Mouse (Mus musculus): ENCODE measurements around the gene Lrmda.

Lrmda gene

GRCm38 (mm10) chr14:22019252-22019948 is at the start of gene Lrmda:
Lrmda (plus strand) TSS chr14:22019712.
- peak; percentile 57 to 63 for DNase-seq (ENCODE audit: low spot score in 2 of 2)

DNA sequence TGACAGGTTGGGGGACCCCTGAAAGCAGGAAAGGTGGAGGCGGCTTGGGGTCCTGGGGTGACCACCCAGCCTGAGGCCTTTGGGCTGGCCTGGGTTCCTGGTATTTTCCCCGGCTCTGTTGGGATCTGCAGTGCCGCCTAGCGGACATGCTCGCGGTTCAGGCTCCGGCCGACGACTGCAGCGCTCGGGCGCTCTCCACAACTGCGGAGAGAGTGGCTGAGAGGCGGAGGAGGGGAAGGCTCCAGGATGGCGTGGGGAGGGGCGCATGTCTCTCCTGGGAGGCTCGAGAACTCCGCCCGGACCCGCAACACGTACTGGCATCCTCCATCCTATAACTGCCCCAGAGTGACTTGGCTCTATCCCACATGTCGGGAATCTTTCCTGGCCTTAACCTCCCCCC is 38.0 kb upstream of the Lrmda start:
- DNase-seq (ENCODE audit: low spot score in 2 of 2) = no peak

GRCm38 (mm10) chr14:21982096-21982591 is 37.4 kb upstream of the Lrmda start:
- no peak for DNase-seq (ENCODE audit: low spot score in 2 of 2)

DNA sequence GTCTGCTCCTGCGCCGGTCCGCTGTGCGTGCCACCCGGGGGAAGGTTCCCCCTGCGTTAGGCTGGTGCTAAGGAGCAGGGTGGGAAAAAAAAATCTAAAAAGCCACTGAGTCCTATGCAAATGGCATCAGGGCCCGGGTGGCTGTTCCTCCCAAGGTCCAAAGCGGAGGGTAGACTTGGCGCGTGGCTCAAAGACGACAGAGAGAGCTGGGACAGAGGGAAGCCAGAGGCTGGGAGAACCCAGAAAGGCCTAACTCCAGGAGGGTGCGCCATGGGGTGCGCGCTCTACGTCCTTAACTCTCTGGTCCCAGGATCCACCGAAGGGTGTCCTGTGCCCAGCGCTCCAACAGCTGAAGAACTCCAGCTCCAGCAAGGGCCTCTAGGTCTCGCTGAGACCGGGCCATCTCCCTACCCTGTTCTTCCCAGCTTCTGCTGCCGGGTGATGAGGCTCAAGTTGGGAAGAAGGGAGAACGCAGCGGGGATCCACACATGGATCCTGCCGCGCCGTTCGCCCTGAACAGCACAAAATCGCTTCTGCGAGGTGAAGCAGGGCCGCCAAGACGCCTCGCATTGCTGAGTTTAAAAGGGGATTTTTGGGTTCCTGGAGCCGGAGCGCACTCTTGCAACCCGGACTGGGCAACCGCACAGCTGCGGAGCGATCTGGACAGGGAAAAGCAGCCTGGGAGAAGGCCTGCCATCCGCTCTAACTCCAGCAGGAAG is 36.8 kb upstream of the Lrmda start:
- no peak for DNase-seq (ENCODE audit: low spot score in 2 of 2)

GRCm38 (mm10) chr14:21983311-21983949 is 36.1 kb upstream of the Lrmda start:
- no peak for DNase-seq (ENCODE audit: low spot score in 2 of 2)

- DNase-seq (ENCODE audit: low spot score in 2 of 2) = no peak
Measured at GRCm38 (mm10) chr14:21983950-21984730, 35.4 kb upstream of the Lrmda start.

DNA sequence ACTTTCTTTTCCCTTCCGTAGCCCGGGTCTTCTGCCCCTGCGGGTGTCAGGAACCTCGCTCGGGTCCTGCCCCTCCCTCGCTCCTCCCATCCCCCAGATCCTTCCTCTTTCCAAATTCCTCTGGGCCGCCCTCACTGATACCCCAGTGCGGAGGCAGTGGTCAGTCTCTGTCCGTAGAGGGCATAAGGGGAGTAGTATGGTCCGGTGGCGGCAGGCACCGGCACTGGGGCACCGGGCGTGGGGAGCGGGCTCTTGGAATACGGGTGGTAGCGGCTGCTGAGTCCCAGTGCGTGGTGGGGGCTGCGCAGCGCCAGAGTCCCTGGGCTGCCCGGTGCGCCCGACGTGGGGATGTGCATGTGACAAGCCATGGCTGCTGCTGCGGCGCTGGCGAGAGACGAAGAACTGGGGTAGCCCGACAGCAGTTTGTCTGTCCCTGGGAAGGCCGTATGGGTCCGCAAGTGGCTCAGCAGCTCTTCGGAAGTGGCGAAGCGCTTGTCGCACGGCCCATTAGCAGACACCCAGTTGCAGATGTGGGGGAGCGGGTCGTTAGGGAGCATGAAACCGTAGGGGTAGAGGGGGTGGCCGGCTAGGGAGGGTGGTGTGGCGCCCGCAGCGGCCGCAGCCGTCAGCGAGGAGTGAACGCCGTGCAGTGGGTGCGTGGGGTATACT is 34.6 kb upstream of the Lrmda start:
- DNase-seq (ENCODE audit: low spot score in 2 of 2) = no peak

DNA sequence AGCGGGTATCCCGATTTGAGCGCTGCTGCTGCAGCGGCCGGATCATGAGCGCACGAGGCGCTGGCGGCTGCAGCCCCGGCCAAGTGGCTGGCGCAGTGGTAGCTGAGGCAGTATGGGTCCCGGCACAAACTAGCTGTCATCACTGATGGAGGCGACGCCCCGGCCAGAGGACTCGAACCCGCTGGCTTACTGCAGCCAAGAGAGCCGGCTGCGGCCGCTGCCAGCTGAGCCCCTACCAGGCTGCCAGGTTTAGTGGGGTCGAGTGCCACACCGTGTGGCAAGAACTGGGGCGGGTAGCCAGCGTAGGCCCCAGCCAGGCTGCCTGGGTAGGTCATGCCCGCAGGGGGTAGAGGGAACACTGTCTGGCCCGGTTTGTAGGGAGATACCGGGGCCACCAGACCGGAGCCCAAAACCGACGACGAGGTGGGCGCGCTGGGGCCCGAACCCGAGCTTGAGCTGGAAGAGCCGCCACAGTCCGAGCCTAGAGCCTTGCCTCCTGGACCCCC is 34.0 kb upstream of the Lrmda start:
- DNase-seq (ENCODE audit: low spot score in 2 of 2) = no peak

DNA sequence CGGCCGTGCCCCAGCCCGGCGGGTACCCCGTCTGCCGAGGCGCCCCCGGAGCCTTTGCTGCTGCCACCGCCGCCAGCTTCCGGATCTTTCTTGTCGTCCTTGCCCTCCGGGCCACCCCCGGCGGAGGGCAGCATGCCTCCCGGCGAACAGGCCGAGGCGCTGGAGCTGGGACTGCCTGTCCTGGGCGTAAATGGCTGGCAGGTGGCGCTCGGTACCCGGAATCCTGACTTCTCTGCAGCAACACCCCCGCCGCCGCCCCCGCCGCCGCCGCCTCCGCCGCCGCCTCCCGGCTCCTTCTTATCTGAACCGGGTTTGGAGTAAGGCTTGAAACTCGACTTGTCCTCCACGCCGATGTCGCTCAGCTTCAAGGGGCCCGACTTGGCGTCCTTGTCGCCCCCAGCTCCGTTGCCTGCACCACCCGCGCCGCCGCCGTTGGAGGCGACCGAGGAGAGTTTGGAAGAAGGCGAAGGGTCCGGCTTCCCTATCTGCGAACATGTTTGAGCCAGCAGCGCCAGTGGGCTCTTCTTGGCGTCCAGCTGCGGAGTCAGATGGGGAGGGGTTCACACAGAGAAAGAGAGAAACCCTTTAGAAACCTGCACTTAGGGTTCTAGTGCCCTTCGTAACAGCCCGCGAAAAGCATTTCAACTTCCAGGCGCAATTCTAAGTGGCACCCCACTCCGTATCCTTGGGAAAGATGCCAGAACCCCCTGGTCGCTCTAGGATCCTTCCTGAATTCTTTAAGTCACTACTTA is 33.4 kb upstream of the Lrmda start:
- peak; percentile 54 to 61 for DNase-seq (ENCODE audit: low spot score in 2 of 2)

- DNase-seq (ENCODE audit: low spot score in 2 of 2) = no peak
Measured at GRCm38 (mm10) chr14:21986733-21987659, 32.5 kb upstream of the Lrmda start.

GRCm38 (mm10) chr14:21987660-21988576 is 31.6 kb upstream of the Lrmda start:
- DNase-seq (ENCODE audit: low spot score in 2 of 2) = peak; percentile 63 to 68

DNA sequence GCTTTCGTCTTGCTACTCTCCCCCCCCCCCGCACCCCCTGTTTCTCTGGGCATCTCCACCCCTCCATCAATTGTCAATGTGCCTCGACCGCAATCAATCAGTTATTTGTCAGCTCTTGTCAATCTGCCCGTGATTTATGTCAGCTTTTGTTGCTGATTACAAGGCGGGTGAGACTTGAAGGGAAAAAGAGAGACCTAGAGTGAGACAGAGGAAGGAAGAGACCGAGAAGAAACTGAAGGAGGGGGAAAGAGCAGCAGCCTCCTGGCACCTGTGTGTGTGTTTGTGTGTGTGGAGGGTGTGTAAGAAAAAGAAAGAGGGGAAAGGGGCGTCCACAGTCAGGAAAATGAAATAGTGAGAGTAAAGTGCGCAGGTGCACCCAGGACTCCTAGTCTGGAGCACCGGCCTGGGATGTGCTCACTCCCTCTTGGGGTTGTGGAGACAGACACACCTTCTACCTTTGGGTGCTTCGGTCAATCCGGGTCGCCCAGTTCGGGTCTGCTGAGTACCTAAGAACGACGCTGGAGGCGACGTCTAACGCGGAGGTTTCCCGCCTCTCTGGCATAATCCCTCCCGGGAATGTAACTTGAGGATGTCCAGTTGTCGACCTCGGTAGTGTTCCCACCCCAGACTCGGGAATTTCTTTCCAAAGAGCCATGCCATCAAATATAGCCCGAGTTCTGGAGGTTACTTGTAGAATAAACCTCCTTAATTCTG is 30.8 kb upstream of the Lrmda start:
- DNase-seq (ENCODE audit: low spot score in 2 of 2) = no peak

GRCm38 (mm10) chr14:21989291-21989913 is 30.1 kb upstream of the Lrmda start, which contains the start of gene Zfp503:
Zfp503 (minus strand) TSS chr14:21989601.
- DNase-seq (ENCODE audit: low spot score in 2 of 2) = no peak

DNA sequence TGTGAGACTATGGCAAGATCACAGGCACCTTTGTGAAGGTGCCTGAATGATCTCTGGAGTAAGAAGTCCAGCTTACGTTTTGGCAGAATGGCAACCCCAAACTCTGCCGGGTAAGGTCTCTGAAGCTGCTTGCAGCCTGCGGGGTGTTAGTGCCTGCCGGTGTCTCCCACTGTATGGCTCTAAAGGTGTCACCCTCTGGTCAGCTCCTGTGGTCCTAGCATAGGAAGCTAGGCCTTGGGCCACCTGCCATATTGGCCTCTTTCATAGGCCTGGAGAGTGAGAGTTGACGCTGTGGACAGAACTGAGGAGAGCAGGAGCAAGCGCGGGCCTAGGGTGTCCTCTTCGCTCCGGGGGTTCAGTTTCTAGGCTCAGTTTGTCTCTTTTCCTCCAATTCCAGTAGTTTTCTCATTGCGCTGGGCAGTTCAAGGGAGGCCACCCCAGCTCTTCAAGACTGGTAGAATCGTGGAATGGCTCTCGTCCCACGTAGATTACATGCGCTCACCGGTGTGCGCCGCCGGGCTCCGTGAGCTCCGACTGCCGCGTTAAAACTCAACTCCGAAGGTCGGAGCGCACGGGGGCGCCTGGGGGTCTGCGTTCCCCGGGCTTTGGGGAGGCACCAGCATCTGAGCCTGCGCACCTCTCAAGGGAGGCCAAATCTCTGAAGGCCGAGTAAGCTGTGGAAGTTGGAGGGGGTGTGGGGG is 29.0 kb upstream of the Lrmda start:
- DNase-seq (ENCODE audit: low spot score in 2 of 2) = no peak

GRCm38 (mm10) chr14:21991251-21991780 is 28.2 kb upstream of the Lrmda start:
- no peak for DNase-seq (ENCODE audit: low spot score in 2 of 2)

DNA sequence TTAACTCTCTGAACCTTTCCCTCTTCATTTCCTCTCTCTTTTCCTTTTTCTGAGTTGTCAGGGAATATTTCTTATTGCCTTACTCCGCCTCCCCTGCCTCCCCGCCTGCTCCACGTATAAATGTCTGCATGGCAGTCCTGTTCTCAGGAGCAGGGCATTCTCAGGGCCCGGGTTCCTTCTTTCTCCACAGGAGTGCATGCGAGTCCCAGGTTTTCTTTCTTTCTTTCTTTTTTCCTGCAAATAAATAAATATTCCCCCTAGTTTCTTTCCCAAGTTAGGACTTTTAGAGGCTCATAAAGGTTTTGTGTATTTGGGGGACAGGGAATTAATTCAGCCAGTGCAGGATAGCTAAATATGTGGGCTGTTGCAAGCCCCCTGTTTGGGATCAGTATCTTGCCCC is 27.7 kb upstream of the Lrmda start:
- no peak for DNase-seq (ENCODE audit: low spot score in 2 of 2)

Data from spleen, postnatal 36 days (tissue).